Mouse (Mus musculus) spleen, adult 2 months (tissue): ENCODE measurements around the gene Atp8a2.

Experiments
- CTCF ChIP-seq: fragments of 200-500 bp; IDR thresholded peaks from 2 replicates; pipeline ENCODE4 v1.5.1; 2011; ENCODE audit warnings: mild to moderate bottlenecking, inconsistent platforms; ENCODE audit not compliant: insufficient read depth, insufficient read length, insufficient replicate concordance; ENCODE audit errors: extremely low read depth
- POLR2A ChIP-seq: fragments of 200-500 bp; IDR thresholded peaks from 2 replicates; pipeline ENCODE4 v1.6.1; 2011; ENCODE audit warnings: low read depth, low read length, inconsistent platforms

DNA sequence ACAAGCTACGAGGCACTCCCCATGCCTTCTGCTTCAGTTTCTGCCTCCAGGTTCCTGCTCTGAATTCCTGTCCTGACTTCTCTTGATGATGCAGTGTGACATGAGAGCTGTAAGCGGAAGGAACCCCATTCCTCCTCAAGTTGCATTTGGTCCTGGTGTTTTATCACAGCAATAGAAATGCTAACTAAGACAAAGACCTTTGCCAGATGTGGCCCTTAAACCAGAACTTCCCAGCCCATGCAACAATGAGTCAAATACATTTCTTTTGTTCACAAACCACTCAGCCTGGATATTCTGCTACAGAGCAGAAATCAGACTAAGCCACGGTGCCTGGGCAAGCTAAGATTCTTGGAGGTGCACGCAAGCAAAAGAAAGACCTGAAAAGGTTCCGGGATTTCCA lies 268.2 kb downstream of the Atp8a2 start:
- no peak for TF ChIP-seq CTCF
- TF ChIP-seq POLR2A: no peak
